Mouse (Mus musculus): ENCODE measurements at regions not wholly inside any gene's neighbourhood (a gene's known extent, or its start where the extent isn't known, plus 50 kb on each side); places are given as distances from the start of the nearest gene placed in this dataset.

GRCm38 (mm10) chr12:33612378-33612777, 182.9 kb downstream of the Twistnb start:
- TF ChIP-seq CTCF (conservative IDR thresholded peaks at IDR 0.05; ENCODE audit: insufficient read depth, insufficient read length, low read depth, low read length) (no peak), POLR2A (IDR thresholded peaks at IDR 0.05; ENCODE audit: low read depth, low read length) (no peak)

All from kidney, adult 2 months (tissue).